Mouse (Mus musculus) forebrain, embryonic 16.5 days (tissue): ENCODE data around the gene Prc1. TPM values are rescaled to one million over a fixed set of nuclear protein-coding genes. Genes with fewer than 3 reads are reported as not detected.

Experiments
- ATAC-seq: fragments of 200-750 bp; cut with Nextera tagmentation; 2 replicates; pipeline ENCODE4 v1.8.0; 2017; ENCODE audit warnings: mild to moderate bottlenecking, moderate library complexity
- H3K27ac ChIP-seq: fragments of 300-500 bp; sonication (generic); 2 replicates; pipeline ENCODE4 v1.5.1; 2014; ENCODE audit warnings: low read length, control low read depth
- H3K27me3 ChIP-seq: fragments of 300-500 bp; sonication (generic); replicated peaks from 2 replicates; pipeline ENCODE4 v1.6.1; 2014; ENCODE audit warnings: low read length; ENCODE audit not compliant: control insufficient read depth, insufficient read depth
- H3K36me3 ChIP-seq: fragments of 300-500 bp; sonication (generic); 2 replicates; pipeline ENCODE4 v1.6.1; 2014; ENCODE audit not compliant: control insufficient read depth, insufficient read depth
- H3K4me1 ChIP-seq: fragments of 300-500 bp; sonication (generic); replicated peaks from 2 replicates; pipeline ENCODE4 v1.6.1; 2014; ENCODE audit warnings: low read length; ENCODE audit not compliant: control insufficient read depth, insufficient read depth
- H3K4me2 ChIP-seq: fragments of 300-500 bp; sonication (generic); 2 replicates; pipeline ENCODE4 v1.6.1; 2014; ENCODE audit warnings: mild to moderate bottlenecking, low read length, control low read depth
- H3K4me3 ChIP-seq: fragments of 300-500 bp; sonication (generic); replicated peaks from 2 replicates; pipeline ENCODE4 v1.5.1; 2014; ENCODE audit warnings: mild to moderate bottlenecking, low read length, control low read depth
- H3K9ac ChIP-seq: fragments of 300-500 bp; sonication (generic); replicated peaks from 2 replicates; pipeline ENCODE4 v1.6.1; 2014; ENCODE audit warnings: low read depth, low read length, control low read depth
- H3K9me3 ChIP-seq: fragments of 300-500 bp; sonication (generic); 2 replicates; pipeline ENCODE4 v1.6.1; 2016; ENCODE audit warnings: low read length; ENCODE audit not compliant: control insufficient read depth
- WGBS: fragments of 180-500 bp; shearing (Covaris S2); extraction: QIAGEN DNeasy Blood & Tissue Kit; methylation state at CpG from one replicate; pipeline ENCODE4 v1.1.7; 2014; 5-methylcytosine and 5-hydroxymethylcytosine counted together
- polyA plus RNA-seq: library from polyadenylated mRNA; unstranded; fragments of >200 nt; fragmentation: Nextera tagmentation; extraction: Ambion mirVana; gene quantifications from 2 replicates; pipeline ENCODE4 v1.2.1, GENCODE M21; 2015

The Prc1 gene
- polyA plus RNA-seq, 1 experiment from 2014 or later, result 72.9 TPM

DNA sequence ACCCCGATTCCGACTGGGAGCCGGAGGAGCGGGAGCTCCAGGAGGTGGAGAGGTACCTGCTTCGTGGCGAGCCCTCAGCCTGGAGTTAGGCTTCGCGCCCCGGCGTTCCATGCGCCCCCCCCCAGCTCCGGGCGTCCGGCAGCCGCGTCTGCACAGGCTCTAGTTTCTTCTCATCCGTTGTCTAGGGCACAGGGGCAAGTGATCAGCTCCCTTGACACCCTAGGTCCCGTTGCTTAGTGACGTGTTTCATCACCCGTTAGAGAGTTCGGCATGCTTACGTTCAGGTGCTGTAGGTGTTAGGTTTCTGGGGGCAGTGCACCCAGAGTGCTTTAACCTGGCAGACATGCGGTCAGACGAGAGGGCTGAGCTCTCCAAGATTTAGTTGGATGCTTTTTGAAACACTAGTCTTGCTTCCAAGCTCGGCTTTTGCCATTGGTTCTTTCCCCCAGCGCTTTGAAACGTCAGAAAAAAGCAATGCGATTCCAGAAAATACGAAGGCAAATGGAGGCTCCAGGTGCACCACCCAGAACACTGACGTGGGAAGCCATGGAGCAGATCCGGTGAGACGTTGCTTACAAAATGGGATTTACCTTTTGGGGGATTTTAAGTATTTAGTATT, 32.8 kb upstream of the Prc1 start:
- H3K27ac ChIP-seq, result peak overlapping the region; percentile 65
- peak overlapping the region; percentile 69 for H3K4me2 ChIP-seq
- no peaks in the 10 kb centered on the region for H3K9me3 ChIP-seq
- H3K4me1 ChIP-seq, result peaks cover 16% of the 10 kb centered on the region
- peak overlapping the region; percentile 85 for H3K4me3 ChIP-seq
- WGBS, result 2% methylated on average over 32 of the region's 32 CpGs
- peak; percentile 49 for ATAC-seq
- peaks cover 23% of the 10 kb centered on the region; the same call in 1 of the 2 replicates for H3K27me3 ChIP-seq
- H3K36me3 ChIP-seq, result peaks cover 22% of the 10 kb centered on the region
- peak overlapping the region; percentile 78 for H3K9ac ChIP-seq

DNA sequence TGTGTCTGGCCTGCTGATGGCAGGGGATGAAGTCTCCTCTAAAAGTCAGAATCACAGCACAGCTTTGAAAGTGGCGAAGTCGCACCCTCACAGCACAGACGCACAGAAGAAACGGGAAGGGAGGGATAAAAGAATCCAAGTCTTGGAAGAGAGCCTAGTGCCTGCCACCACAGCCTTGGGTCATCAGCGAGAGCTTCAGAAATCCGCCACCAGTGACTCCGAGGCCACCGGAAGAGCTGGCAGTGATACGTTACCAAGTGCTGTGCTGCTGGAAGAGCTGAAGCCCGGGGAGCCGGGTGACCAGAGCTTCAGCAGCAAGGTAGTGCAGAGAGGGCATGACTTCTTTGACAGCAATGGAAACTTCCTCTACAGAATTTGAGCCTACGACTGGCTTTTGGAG, 29.6 kb upstream of the Prc1 start:
- WGBS, result 93% methylated on average over 12 of the region's 12 CpGs
- peaks cover 4% of the 10 kb centered on the region; the same call in 1 of the 2 replicates for H3K27me3 ChIP-seq

GRCm38 (mm10) chr7:80267764-80268163, 26.5 kb upstream of the Prc1 start:
- peaks cover 21% of the 10 kb centered on the region for H3K4me1 ChIP-seq
- no peaks in the 10 kb centered on the region for H3K27me3 ChIP-seq
- H3K4me2 ChIP-seq, result no peak overlapping the region
- 88% methylated on average over 1 of the region's 1 CpGs for WGBS
- H3K27ac ChIP-seq, result no peak overlapping the region
- H3K4me3 ChIP-seq, result no peak overlapping the region
- H3K9ac ChIP-seq, result no peak overlapping the region
- no peaks in the 10 kb centered on the region for H3K9me3 ChIP-seq
- ATAC-seq, result no peak
- H3K36me3 ChIP-seq, result peaks cover 25% of the 10 kb centered on the region

More for the DNA sequence above, 29.6 kb upstream of the Prc1 start:
- no peak overlapping the region for H3K4me3 ChIP-seq
- no peak for ATAC-seq
- H3K4me2 ChIP-seq, result no peak overlapping the region
- H3K4me1 ChIP-seq, result peaks cover 20% of the 10 kb centered on the region
- no peak overlapping the region for H3K9ac ChIP-seq
- H3K36me3 ChIP-seq, result peaks cover 25% of the 10 kb centered on the region
- H3K9me3 ChIP-seq, result no peaks in the 10 kb centered on the region
- no peak overlapping the region for H3K27ac ChIP-seq

GRCm38 (mm10) chr7:80268897-80269750, 25.1 kb upstream of the Prc1 start, which contains the start of gene Vps33b:
Vps33b (plus strand) TSS chr7:80269649.
- peaks cover 36% of the 10 kb centered on the region for H3K36me3 ChIP-seq
- H3K4me1 ChIP-seq, result peaks cover 18% of the 10 kb centered on the region
- H3K4me3 ChIP-seq, result peak within 1 kb of the TSS; percentile 80
- H3K9ac ChIP-seq, result peak within 1 kb of the TSS; percentile 86
- H3K27ac ChIP-seq, result peak within 1 kb of the TSS; percentile 61
- peaks cover 1% of the 10 kb centered on the region for H3K9me3 ChIP-seq
- peak; percentile 94 for ATAC-seq
- 4% methylated on average over 21 of the region's 21 CpGs for WGBS
- peak within 1 kb of the TSS; percentile 85 for H3K4me2 ChIP-seq
- H3K27me3 ChIP-seq, result no peaks in the 10 kb centered on the region

DNA sequence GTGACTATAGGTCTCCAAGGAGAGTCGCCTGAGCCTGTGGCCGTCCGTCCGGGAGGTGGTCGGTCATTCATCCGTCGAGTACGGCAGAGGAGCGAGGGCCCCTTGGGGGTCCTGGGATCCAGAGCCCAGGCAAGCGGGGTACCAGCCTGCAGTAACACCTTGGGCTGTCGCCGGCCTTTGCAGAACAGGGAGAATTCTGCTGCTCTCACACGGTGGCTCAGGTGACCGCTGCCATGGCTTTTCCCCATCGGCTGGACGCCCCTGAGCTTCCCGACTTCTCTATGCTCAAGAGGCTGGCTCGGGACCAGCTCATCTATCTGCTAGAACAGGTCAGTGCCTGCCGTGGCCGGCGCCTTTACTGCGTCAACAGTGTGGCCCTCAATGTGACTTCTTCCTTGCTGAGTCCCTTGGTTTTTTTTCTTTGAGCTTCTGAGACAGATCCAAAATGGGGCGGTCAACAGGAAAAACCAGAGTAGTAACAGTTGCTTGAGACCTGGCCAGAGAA, 24.4 kb upstream of the Prc1 start:
- H3K4me2 ChIP-seq, result peak overlapping the region; percentile 85
- H3K27me3 ChIP-seq, result no peaks in the 10 kb centered on the region
- H3K36me3 ChIP-seq, result peaks cover 37% of the 10 kb centered on the region
- H3K9ac ChIP-seq, result peak overlapping the region; percentile 86
- H3K27ac ChIP-seq, result peak overlapping the region; percentile 46
- WGBS, result under 1% methylated on average over 23 of the region's 23 CpGs
- peak overlapping the region; percentile 80 for H3K4me3 ChIP-seq
- peak; percentile 74 for ATAC-seq
- H3K4me1 ChIP-seq, result peaks cover 18% of the 10 kb centered on the region
- peaks cover 8% of the 10 kb centered on the region for H3K9me3 ChIP-seq

DNA sequence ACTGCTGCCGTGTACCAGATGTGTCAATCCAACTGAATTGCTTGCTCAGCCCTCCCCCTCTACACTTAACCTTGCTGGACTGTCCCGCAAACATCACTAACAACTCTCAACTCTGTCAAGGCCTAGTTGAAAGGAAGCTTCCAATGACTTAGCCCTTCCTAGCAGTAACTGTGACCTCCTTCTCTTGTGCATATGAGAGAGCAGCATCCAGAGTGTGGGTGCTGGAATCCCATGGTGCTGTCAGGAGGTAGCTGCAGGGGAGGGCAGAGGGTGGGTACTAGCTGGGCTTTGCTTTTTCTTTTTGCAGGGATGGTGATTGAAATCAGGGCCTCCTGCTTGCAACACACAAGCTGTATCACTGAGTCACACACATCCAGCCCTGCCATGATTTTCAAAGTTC, 20.8 kb upstream of the Prc1 start:
- ATAC-seq, result no peak
- H3K4me1 ChIP-seq, result peaks cover 18% of the 10 kb centered on the region
- WGBS, result 95% methylated on average over 2 of the region's 2 CpGs
- H3K9ac ChIP-seq, result no peak overlapping the region
- no peak overlapping the region for H3K27ac ChIP-seq
- H3K27me3 ChIP-seq, result no peaks in the 10 kb centered on the region
- H3K4me2 ChIP-seq, result no peak overlapping the region
- H3K4me3 ChIP-seq, result no peak overlapping the region
- peaks cover 11% of the 10 kb centered on the region for H3K9me3 ChIP-seq
- peaks cover 47% of the 10 kb centered on the region for H3K36me3 ChIP-seq

- ATAC-seq, result no peak
- H3K9me3 ChIP-seq, result peaks cover 11% of the 10 kb centered on the region
- H3K4me1 ChIP-seq, result peaks cover under 1% of the 10 kb centered on the region; the same call in 1 of the 2 replicates
- H3K4me2 ChIP-seq, result no peak overlapping the region
- no peak overlapping the region for H3K27ac ChIP-seq
- no peaks in the 10 kb centered on the region for H3K27me3 ChIP-seq
- no peak overlapping the region for H3K4me3 ChIP-seq
- peaks cover 57% of the 10 kb centered on the region for H3K36me3 ChIP-seq
- H3K9ac ChIP-seq, result no peak overlapping the region
- 99% methylated on average over 4 of the region's 4 CpGs for WGBS
These were observed 17.9 kb upstream of the Prc1 start for GRCm38 (mm10) chr7:80276374-80276773.

DNA sequence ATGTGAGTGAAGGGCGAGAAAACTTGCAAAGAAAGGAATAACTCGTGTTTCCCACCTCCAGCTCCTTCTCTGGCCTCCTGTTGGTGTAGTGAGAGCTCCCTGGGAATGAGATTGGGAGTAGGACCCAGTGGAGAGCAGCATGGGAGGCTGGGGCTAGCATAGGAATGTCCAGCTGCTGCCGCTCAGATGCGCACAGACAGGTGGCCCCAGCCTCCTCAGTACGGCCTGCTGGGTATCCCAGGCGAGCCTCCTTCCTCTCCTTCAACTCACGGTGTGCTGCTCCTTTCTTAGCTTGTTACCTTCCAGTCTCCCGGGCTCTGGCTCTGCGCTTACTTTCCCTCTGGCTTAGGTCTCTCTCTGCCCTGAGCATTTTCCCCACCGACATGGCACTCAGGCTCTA, 14.2 kb upstream of the Prc1 start:
- Histone ChIP-seq H3K9me3 (peaks cover 1% of the 10 kb centered on the region; the same call in 1 of the 2 replicates), H3K4me3 (no peak overlapping the region), H3K36me3 (peaks cover 59% of the 10 kb centered on the region), H3K4me2 (no peak overlapping the region), H3K27me3 (no peaks in the 10 kb centered on the region), H3K27ac (no peak overlapping the region), H3K9ac (no peak overlapping the region), H3K4me1 (no peaks in the 10 kb centered on the region)
- WGBS, result 86% methylated on average over 10 of the region's 10 CpGs
- no peak for ATAC-seq

DNA sequence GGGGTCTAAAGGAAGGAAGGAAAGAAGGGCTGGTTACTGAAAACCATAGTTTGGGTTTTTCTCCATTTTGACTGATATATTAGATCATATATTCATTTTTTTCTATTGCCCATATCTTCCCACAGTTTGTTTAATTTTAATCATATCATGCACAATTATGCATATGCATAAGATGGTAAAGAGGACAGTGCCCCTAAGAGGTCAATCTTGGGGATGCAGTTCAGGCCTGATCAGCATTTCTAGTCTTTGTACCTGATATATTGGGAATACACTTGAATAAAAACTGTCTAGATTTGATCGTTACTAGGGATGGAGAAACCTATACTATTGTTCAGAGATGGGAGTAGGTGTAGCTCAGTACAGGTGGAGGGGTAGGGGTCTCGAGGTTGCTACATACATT, 13.3 kb upstream of the Prc1 start:
- WGBS, result 91% methylated on average over 2 of the region's 2 CpGs
- peaks cover 56% of the 10 kb centered on the region for H3K36me3 ChIP-seq
- H3K9me3 ChIP-seq, result no peaks in the 10 kb centered on the region
- H3K9ac ChIP-seq, result no peak overlapping the region
- H3K4me2 ChIP-seq, result no peak overlapping the region
- H3K4me3 ChIP-seq, result no peak overlapping the region
- no peaks in the 10 kb centered on the region for H3K27me3 ChIP-seq
- no peak for ATAC-seq
- no peak overlapping the region for H3K27ac ChIP-seq
- H3K4me1 ChIP-seq, result no peaks in the 10 kb centered on the region
